Mouse (Mus musculus): Measurements from ENCODE around the gene Lrrc9.
A peak's percentile ranks its signal among the peaks of the same experiment; 100 is the strongest.

Gene Lrrc9

GRCm38 (mm10) chr12:72476773-72477450 is 35.2 kb downstream of the Lrrc9 start:
- no peak for DNase-seq (ENCODE audit: low spot score)

- no peak for DNase-seq (ENCODE audit: low spot score)
Observed at GRCm38 (mm10) chr12:72482226-72482625, 40.6 kb downstream of the Lrrc9 start.

GRCm38 (mm10) chr12:72484872-72485271 is 43.2 kb downstream of the Lrrc9 start:
- DNase-seq (ENCODE audit: low spot score): no peak

GRCm38 (mm10) chr12:72487498-72487897 is 45.8 kb downstream of the Lrrc9 start:
- DNase-seq (ENCODE audit: low spot score): no peak

GRCm38 (mm10) chr12:72489995-72490394 is 48.3 kb downstream of the Lrrc9 start:
- no peak for DNase-seq (ENCODE audit: low spot score)

GRCm38 (mm10) chr12:72491063-72491719 is 49.5 kb downstream of the Lrrc9 start:
- no peak for DNase-seq (ENCODE audit: low spot score)

- no peak for DNase-seq (ENCODE audit: low spot score)
Observed at GRCm38 (mm10) chr12:72496866-72497600, 55.4 kb downstream of the Lrrc9 start.

- DNase-seq (ENCODE audit: low spot score): no peak
Observed at GRCm38 (mm10) chr12:72509606-72510005, 67.9 kb downstream of the Lrrc9 start.

GRCm38 (mm10) chr12:72515446-72515845 is 73.8 kb downstream of the Lrrc9 start:
- no peak for DNase-seq (ENCODE audit: low spot score)

GRCm38 (mm10) chr12:72518114-72518728 is 76.6 kb downstream of the Lrrc9 start:
- DNase-seq (ENCODE audit: low spot score): no peak

- DNase-seq (ENCODE audit: low spot score): no peak
Observed at GRCm38 (mm10) chr12:72519352-72519751, 77.7 kb downstream of the Lrrc9 start.

GRCm38 (mm10) chr12:72519855-72520254 is 78.2 kb downstream of the Lrrc9 start:
- DNase-seq (ENCODE audit: low spot score): no peak

- peak; percentile 50 for DNase-seq (ENCODE audit: low spot score)
Observed at GRCm38 (mm10) chr12:72520645-72521044, 79.0 kb downstream of the Lrrc9 start.

GRCm38 (mm10) chr12:72525588-72525987 is 83.9 kb downstream of the Lrrc9 start:
- no peak for DNase-seq (ENCODE audit: low spot score)

GRCm38 (mm10) chr12:72532303-72532702 is 90.6 kb downstream of the Lrrc9 start:
- DNase-seq (ENCODE audit: low spot score): no peak

- DNase-seq (ENCODE audit: low spot score): no peak
Observed at GRCm38 (mm10) chr12:72533986-72534385, 92.3 kb downstream of the Lrrc9 start.

GRCm38 (mm10) chr12:72535599-72535998 is 93.9 kb downstream of the Lrrc9 start:
- no peak for DNase-seq (ENCODE audit: low spot score)

GRCm38 (mm10) chr12:72536021-72536597 is 94.4 kb downstream of the Lrrc9 start, which contains the start of gene Pcnx4:
Gene Pcnx4, plus strand, starts transcription at chr12:72536383.
- peak; percentile 97 for DNase-seq (ENCODE audit: low spot score)

GRCm38 (mm10) chr12:72538571-72538970 is 96.9 kb downstream of the Lrrc9 start:
- no peak for DNase-seq (ENCODE audit: low spot score)

GRCm38 (mm10) chr12:72554347-72554746 is 112.7 kb downstream of the Lrrc9 start:
- DNase-seq (ENCODE audit: low spot score): no peak

GRCm38 (mm10) chr12:72564281-72564795 is 122.7 kb downstream of the Lrrc9 start:
- DNase-seq (ENCODE audit: low spot score): no peak
